Mouse (Mus musculus) lung, postnatal 25 days (tissue): ENCODE results near the gene Brd3.

ENCODE experiments used
- DNase-seq: peaks from one replicate; pipeline ENCODE4 v3.0.0; 2022; ENCODE audit warnings: low spot score

The Brd3 gene

GRCm38 (mm10) chr2:27470535-27470934 is 36.9 kb downstream of the Brd3 start:
- no peak for DNase-seq

GRCm38 (mm10) chr2:27469991-27470355 is 37.5 kb downstream of the Brd3 start:
- no peak for DNase-seq

DNA sequence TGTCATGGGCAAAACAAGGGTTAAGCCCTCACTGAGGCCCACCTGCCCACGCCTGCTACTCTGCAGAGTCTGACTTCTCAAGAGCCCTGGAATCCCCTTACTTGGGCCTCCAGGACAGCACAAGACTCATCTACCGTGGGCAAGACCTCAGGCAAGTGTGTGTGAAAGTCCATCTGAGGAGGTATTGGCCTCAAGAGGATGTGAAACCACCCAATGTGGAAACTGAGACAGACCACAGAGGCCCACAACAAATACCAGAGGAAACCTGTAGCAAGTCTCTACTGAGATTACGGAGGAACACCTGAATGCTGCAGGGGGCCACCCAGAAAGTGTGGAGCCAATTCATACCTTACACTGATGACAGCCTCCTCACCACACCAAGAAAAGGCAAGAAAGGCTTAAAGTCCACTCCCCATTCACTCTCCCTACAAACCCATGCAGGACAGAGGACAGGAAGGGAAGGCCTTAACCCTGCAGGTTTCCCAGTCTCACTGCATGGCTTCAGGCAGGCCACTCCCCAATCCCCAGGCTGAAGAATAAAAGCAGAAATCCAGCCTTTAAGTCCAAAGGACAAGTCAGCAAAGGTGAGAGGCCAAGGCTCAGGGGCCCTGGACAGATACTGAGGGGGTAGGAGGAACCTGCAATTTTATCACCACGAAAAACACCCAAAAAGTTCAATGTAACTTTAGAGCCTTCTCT is 38.0 kb downstream of the Brd3 start:
- DNase-seq: peak; percentile 12

DNA sequence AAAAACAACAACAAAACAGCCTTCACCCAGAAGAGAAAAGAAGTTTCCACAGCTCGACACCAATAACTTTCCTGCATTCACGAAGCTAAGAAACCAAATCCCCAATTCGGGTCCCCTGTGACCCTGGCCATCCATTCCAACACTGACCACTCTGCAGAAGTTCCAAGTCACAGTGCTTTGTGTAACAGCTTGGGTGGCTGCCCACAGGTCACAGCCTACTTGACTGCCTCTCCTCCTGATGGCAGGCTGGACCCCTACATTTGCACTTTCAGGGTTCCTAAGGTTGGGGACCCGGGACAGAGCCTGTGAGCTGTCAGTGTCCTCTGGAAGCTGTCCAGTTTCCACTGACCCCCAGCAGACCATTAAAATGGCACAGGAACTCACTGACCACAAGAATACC is 44.6 kb downstream of the Brd3 start:
- no peak for DNase-seq

- no peak for DNase-seq
Observed at GRCm38 (mm10) chr2:27461881-27462660, 45.4 kb downstream of the Brd3 start.

DNA sequence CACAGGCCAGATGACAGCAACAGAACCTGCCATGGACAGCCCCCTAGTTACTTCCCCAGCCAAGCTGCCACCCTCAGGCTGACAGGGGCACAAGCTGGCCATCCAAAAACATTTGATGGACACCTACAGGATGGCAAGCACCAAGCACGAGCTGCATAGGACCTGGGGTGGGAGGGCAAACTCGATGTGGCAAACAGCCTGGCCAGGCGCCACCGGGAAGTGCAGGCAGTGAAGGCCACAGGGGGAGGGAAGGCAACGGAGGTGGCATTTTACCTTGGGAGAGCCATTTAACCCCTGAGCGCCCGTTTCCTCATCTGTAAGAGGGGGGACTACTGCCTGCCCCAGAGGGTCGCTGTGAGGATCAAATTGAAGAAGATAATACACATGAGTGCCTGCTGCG is 46.8 kb downstream of the Brd3 start:
- DNase-seq: no peak

DNA sequence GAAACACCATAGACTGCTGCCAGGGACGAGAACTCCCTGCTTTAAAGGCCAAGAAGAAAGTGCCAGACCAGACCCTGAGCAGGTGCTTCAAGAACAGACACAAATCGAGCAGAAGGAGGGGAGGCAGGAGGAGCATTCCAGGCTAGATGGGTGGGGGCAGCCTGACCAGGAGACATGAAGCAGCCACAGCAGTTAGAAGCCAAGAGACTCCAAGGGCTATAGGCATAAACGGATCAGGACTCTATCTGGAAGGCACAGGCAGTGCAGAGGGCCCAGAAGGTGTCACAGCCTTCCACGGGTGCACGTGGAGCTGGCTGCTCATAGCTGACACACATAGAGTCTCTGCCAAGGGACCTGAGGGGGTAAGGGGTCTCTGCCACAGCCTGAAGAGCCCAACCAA is 47.3 kb downstream of the Brd3 start:
- DNase-seq: no peak

- no peak for DNase-seq
Observed at GRCm38 (mm10) chr2:27459735-27460134, 47.7 kb downstream of the Brd3 start.

DNA sequence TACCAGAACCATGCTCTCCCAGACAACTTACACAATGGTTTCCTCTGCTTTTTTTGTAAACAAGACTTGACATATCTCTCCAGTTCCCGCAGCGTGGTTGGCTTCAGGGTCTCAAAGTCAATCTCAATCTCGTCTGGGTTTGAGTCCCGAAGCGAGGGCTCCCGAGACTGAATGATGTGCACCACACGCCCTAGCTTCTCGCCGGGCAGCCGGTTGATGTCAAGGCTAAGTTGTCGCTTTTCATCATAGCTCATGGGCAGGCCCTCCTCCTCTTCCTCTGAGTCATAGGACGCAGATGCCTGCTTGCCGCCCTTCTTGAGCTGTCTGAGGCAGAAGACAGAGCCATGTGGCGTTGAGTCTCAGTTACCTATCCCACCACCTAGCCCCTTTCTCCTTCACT is 57.2 kb downstream of the Brd3 start:
- DNase-seq: no peak

GRCm38 (mm10) chr2:27447782-27448181 is 59.7 kb downstream of the Brd3 start:
- no peak for DNase-seq

GRCm38 (mm10) chr2:27446812-27447211 is 60.6 kb downstream of the Brd3 start:
- no peak for DNase-seq

DNA sequence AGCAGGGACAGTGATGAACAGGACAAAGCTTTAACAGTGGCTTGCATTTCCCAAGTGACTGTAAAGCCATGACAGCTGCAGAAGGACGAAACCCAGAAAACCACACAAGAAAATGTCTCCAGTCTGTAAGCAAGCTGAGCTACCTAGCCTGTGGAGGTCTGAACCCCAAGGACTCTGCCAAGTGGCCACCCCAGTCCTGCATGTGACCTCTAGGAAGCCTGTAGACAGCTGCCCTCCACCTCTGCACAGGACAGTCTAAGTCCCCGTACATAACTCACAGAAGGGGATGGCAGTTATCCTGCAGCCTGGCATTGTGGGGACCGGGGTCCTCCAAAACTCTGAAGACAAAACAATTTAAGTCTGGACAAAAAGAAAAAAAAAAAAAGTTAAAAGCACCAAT is 61.6 kb downstream of the Brd3 start:
- no peak for DNase-seq

DNA sequence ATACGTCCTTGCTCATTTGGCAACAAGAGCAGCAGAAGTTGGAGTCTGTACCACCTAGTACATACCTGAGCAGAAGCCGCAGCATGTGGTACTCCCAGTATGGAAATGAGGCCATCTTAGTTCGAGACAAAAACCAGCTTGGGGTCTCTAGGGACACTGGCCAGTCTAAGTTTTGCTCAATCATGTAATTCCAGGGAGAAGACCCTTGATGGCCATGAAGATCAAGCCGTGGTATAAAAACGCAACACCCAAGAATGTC is 64.1 kb downstream of the Brd3 start:
- no peak for DNase-seq

DNA sequence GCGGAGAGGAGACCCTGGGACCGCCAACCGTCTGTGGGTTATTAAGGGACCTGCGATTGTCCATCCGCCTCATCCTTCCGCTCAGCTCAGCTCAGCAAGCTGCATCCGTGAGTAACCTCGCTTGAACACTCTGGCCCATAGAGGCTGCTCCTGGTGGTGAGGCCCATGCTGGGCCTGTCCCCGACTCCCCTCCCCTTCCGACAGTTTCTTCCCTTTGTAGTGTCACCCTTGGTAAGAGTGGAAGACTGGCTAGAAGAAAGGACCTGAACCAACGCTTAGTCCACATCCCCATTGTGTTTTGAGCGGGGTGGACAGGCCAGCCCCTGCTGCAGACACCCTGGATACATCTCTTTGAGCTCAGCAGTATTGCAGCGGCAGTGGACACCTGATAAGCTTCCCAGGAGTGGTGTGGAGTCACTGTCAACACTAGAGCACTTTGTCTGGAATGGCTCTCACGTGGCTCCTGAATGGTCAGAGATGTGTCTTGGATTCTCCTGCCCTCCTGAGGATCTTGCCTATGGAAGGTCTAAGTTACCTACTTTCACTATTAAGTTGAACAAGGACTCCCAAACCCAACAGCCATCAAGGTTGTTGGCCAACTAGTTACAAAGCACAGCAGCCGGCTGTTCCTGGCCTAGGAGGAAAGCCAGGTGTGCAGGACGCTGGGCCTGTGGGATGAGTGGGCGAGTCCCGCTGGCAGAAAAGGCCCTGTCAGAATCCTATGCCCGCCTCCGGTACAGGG is 64.6 kb downstream of the Brd3 start:
- DNase-seq: no peak

DNA sequence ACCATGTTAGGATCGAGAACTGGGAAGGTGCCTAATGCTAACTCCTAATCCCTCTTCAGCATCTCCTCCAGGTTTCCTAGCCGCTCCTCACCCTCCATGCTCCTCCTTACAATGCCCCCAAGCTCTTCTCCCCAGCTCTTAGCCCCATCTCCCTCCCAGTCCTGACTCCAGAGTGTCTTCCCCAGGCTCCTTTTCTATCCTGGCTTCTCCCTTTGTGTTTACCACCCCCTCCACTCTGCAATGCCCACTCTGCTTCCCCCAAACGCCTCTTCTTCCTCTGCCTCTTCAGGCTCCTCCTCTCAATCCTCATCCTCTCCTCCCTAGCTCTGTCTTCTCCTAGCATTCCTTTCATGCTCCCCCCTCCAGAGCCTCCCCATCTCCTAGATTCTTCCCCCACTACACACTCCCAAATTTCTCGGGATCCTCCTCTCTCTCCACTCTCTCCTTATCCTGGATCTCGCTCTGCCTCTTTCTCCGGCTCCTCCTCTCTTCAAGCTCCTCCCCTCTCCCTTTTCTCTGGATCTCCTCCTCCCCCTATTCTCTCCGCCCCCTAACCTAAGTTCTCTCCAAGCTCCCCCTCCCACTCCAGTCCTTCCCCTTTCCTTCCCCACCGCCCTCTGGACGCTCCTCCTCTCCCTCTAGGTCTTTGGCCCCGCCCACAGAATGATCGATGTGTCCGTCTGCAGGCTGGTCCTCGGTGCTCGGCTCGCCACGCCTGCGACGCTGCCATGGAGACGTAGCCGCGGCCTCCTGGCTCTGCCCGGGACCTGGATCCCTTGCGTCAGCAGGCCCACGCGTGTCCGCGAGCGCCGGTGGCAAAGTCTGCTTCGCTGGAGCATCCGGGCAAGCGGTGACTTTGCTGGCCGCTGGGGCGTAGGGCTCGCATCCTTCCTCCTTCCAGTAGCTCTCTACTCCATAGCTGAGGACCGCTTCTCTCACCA is 65.4 kb downstream of the Brd3 start, which contains the start of gene Brd3os:
Gene Brd3os (plus strand): TSS at position 558 of the 941 bp plus-strand sequence.
- DNase-seq: peak; percentile 96

DNA sequence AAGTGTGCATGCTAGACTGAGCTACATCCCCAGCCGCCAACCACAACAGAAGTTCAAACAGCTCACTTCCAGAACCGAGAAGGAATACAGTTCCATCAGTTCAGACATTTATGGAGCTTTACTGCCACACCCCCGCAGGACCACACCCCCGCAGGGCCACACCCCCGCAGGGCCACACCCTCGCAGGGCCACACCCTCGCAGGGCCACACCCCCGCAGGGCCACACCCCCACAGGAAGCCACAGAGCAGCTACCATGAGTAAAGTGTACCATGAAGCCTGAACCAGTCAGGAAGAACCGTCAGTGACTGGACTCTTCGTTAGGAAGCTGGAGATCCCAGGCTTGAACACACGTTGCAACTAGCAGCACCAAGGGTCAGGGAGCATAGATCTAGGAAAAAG is 69.2 kb downstream of the Brd3 start:
- DNase-seq: no peak

DNA sequence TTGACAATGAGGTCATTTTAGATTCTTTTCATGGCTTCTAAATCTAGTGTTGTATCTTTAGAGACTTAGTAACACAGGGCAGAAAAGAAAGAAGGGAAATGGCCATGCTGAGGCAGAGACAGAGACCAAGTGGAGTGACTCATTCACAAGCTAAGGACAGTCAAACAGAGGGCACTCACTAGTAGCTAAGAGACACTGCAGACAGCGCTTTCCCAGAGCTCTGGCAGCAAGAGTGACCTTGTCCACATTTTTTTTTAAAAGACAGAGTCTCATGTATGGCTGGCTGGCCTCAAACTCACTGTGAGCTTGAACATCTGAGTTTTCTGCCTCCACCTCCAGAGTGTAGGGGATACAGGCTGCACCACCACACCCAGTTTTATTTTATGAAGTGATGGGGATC is 69.6 kb downstream of the Brd3 start:
- no peak for DNase-seq

DNA sequence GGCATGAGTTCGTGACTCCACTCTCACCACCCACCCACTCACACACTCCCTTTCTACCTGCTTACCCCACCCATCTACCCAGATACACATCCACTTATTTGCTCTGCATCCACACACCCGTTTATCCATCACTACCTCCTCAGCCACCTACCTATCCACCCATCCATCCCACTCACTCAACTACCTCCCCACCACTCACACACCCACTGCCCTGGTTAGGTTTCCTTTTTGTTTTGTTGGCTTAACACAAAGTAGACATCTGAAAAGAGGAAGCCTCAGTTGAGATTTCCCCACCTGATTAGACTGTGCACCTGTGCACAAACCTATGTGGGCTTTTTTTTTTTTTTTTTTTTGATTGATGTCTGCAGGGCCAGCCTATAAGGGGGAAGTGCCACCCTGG is 74.9 kb downstream of the Brd3 start:
- DNase-seq: no peak

GRCm38 (mm10) chr2:27430621-27431020 is 76.8 kb downstream of the Brd3 start:
- no peak for DNase-seq

DNA sequence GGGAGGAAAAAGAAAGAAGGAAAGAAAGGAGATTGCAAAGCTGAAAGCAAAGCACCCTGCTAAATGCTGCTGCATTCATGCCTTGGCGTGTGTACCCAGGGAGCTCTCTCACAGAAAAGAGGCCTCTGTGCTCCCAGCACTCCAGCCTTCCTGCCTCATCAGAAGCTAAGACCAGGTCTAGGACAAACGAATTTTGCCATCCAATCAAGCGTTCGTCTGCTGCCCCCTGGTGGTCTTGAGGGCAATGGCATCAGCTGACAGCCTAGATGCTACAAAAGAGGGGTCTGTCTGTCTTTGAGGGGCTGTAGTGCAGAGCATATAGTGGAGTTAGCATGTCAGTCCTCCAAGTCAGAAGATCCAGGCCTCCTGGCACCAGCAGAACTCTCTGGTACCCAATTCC is 79.4 kb downstream of the Brd3 start:
- DNase-seq: peak; percentile 86

DNA sequence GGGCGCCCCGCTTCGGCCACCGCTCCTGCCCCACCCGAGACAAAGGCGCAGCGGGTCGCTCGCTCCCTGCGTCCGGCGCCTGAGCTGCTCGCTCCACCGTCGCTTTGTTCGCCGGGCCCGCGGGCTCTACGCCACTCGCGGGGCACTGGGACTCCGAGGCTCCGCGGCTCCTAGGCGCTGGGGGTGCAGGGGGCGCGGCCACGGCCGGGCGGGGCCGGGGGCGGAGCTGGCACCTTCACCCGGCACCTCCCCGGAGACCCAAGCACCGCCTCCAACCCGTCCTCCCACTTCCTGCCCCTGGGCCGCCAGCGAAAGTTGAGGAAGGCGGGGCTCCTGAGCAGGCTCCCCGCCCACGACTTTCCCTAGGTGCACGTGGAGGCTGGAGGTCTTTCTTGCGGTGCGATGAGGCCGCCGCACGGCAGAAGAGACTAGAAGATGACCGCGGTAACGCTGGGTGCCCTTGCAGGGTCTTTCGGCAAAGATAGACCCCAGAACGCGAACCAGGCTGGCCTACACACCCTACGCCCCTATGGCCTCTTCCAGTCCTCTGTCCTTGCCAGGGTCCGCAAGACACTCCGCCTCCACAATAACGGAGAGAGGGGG is 80.5 kb downstream of the Brd3 start, which contains the start of gene Vav2:
Gene Vav2 (minus strand): TSS at position 179 of the 603 bp plus-strand sequence.
- DNase-seq: peak; percentile 95

- DNase-seq: peak; percentile 50
Observed at GRCm38 (mm10) chr2:27426406-27426854, 81.0 kb downstream of the Brd3 start.
